Mouse (Mus musculus): ENCODE data around the gene Kank4. TPM values are rescaled to one million over a fixed set of nuclear protein-coding genes. Genes with fewer than 3 reads are reported as not detected.

Gene Kank4
- polyA plus RNA-seq, 1 experiment from 2014 or later, result 0.61 TPM

DNA sequence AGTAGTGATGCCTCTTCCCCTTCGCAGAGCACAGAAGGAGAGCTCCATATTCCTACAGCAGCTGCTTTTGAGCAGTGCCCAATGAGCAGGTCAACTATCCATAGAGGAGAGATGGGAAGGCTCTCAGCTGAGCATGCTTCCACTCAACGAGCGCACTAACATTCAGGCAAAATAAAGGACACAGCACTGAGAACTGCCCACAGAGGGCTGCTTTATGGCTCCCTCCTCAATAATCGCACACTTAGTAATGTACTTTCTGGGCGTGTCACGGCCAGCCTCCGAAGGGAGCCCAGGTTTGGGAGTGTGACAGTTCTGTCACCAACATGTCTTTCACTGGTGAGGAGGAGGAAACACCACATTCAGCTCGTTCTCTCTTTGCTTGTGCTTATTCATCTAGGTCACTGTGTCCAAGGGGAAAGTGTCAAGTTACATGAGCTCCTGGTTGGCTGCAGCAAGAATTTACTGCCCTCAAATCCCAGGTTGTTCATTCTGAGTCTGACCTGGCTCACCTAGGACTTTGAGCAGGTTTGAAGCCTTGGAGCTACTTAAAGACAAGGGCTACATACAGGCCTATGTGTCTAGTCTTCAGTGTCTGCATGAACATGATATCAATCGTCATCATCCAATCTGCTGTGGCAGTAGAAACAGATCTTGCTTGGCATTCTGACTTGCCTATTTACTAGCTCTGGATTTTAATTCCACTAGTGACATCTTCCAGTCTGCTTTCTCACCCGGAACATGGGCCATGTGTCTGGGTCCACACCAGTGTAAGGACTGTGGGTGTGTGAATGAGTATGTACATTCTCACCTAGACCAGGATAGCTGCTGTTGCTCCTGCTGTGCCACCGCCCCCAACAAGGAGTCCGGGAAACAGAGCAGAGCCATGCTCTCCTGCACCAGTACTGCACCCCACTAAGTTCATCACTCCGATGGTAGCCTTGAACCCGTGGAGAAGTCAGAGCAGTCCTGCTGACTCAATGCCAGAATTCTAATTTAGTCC lies 49.9 kb downstream of the Kank4 start:
- Histone ChIP-seq H3K4me1 (ENCODE audit: control insufficient read depth, insufficient read depth, low read depth, low read length) (no peaks in the 10 kb centered on the region), H3K27me3 (replicated peaks; ENCODE audit: control insufficient read depth, insufficient read depth, low read length) (no peaks in the 10 kb centered on the region), H3K4me3 (ENCODE audit: low read length) (no peak overlapping the region), H3K9me3 (ENCODE audit: control insufficient read depth, low read length) (peaks cover 3% of the 10 kb centered on the region; the same call in 1 of the 2 replicates), H3K36me3 (ENCODE audit: control insufficient read depth, insufficient read depth, low read length) (no peaks in the 10 kb centered on the region), H3K27ac (ENCODE audit: low read depth, low read length) (no peak overlapping the region), H3K9ac (ENCODE audit: low read depth, low read length) (no peak overlapping the region), H3K4me2 (ENCODE audit: low read length) (no peak overlapping the region)
- ATAC-seq, result no peak
- 85% methylated on average over 14 of the region's 14 CpGs for WGBS

- Histone ChIP-seq H3K27ac (ENCODE audit: low read depth, low read length) (peak overlapping the region; percentile 46; the same call in 1 of the 2 replicates), H3K36me3 (ENCODE audit: control insufficient read depth, insufficient read depth, low read length) (no peaks in the 10 kb centered on the region), H3K9me3 (ENCODE audit: control insufficient read depth, low read length) (no peaks in the 10 kb centered on the region), H3K4me1 (ENCODE audit: control insufficient read depth, insufficient read depth, low read depth, low read length) (peaks cover 9% of the 10 kb centered on the region), H3K4me3 (ENCODE audit: low read length) (no peak overlapping the region), H3K9ac (ENCODE audit: low read depth, low read length) (no peak overlapping the region), H3K27me3 (replicated peaks; ENCODE audit: control insufficient read depth, insufficient read depth, low read length) (no peaks in the 10 kb centered on the region), H3K4me2 (ENCODE audit: low read length) (no peak overlapping the region)
- WGBS, result 62% methylated on average over 3 of the region's 3 CpGs
- no peak for ATAC-seq
Observed at GRCm38 (mm10) chr4:98758872-98759518, 58.3 kb downstream of the Kank4 start.

- H3K4me3 ChIP-seq (ENCODE audit: low read length), result no peak overlapping the region
- peak; percentile 74 for ATAC-seq
- peaks cover 9% of the 10 kb centered on the region for H3K4me1 ChIP-seq (ENCODE audit: control insufficient read depth, insufficient read depth, low read depth, low read length)
- H3K9me3 ChIP-seq (ENCODE audit: control insufficient read depth, low read length), result no peaks in the 10 kb centered on the region
- H3K36me3 ChIP-seq (ENCODE audit: control insufficient read depth, insufficient read depth, low read length), result no peaks in the 10 kb centered on the region
- WGBS, result 32% methylated on average over 4 of the region's 4 CpGs
- no peak overlapping the region for H3K9ac ChIP-seq (ENCODE audit: low read depth, low read length)
- no peak overlapping the region for H3K4me2 ChIP-seq (ENCODE audit: low read length)
- peak overlapping the region; percentile 46 for H3K27ac ChIP-seq (ENCODE audit: low read depth, low read length)
- H3K27me3 ChIP-seq (replicated peaks; ENCODE audit: control insufficient read depth, insufficient read depth, low read length), result no peaks in the 10 kb centered on the region
Observed at GRCm38 (mm10) chr4:98758012-98758821, 59.1 kb downstream of the Kank4 start.

GRCm38 (mm10) chr4:98756141-98756540 lies 61.2 kb downstream of the Kank4 start:
- ATAC-seq, result no peak
- no peak overlapping the region for H3K4me3 ChIP-seq (ENCODE audit: low read length)
- peak overlapping the region; percentile 11; the same call in 1 of the 2 replicates for H3K9ac ChIP-seq (ENCODE audit: low read depth, low read length)

GRCm38 (mm10) chr4:98754456-98754855 lies 62.9 kb downstream of the Kank4 start:
- no peaks in the 10 kb centered on the region for H3K36me3 ChIP-seq (ENCODE audit: control insufficient read depth, insufficient read depth, low read length)
- no peak overlapping the region for H3K4me2 ChIP-seq (ENCODE audit: low read length)
- peaks cover 9% of the 10 kb centered on the region for H3K4me1 ChIP-seq (ENCODE audit: control insufficient read depth, insufficient read depth, low read depth, low read length)
- H3K27ac ChIP-seq (ENCODE audit: low read depth, low read length), result no peak overlapping the region
- ATAC-seq, result no peak
- H3K27me3 ChIP-seq (replicated peaks; ENCODE audit: control insufficient read depth, insufficient read depth, low read length), result no peaks in the 10 kb centered on the region
- no peak overlapping the region for H3K4me3 ChIP-seq (ENCODE audit: low read length)
- WGBS, result 69% methylated on average over 4 of the region's 4 CpGs
- no peaks in the 10 kb centered on the region for H3K9me3 ChIP-seq (ENCODE audit: control insufficient read depth, low read length)
- H3K9ac ChIP-seq (ENCODE audit: low read depth, low read length), result no peak overlapping the region

More at GRCm38 (mm10) chr4:98756141-98756540, 61.2 kb downstream of the Kank4 start:
- WGBS, result 21% methylated on average over 11 of the region's 11 CpGs
- H3K27me3 ChIP-seq (replicated peaks; ENCODE audit: control insufficient read depth, insufficient read depth, low read length), result no peaks in the 10 kb centered on the region
- H3K9me3 ChIP-seq (ENCODE audit: control insufficient read depth, low read length), result no peaks in the 10 kb centered on the region
- no peak overlapping the region for H3K4me2 ChIP-seq (ENCODE audit: low read length)
- H3K4me1 ChIP-seq (ENCODE audit: control insufficient read depth, insufficient read depth, low read depth, low read length), result peaks cover 9% of the 10 kb centered on the region
- no peaks in the 10 kb centered on the region for H3K36me3 ChIP-seq (ENCODE audit: control insufficient read depth, insufficient read depth, low read length)
- H3K27ac ChIP-seq (ENCODE audit: low read depth, low read length), result no peak overlapping the region

- no peak for ATAC-seq
- Histone ChIP-seq H3K4me3 (ENCODE audit: low read length) (no peak overlapping the region), H3K4me2 (ENCODE audit: low read length) (no peak overlapping the region), H3K27me3 (replicated peaks; ENCODE audit: control insufficient read depth, insufficient read depth, low read length) (no peaks in the 10 kb centered on the region), H3K9me3 (ENCODE audit: control insufficient read depth, low read length) (no peaks in the 10 kb centered on the region), H3K36me3 (ENCODE audit: control insufficient read depth, insufficient read depth, low read length) (no peaks in the 10 kb centered on the region), H3K4me1 (ENCODE audit: control insufficient read depth, insufficient read depth, low read depth, low read length) (no peaks in the 10 kb centered on the region), H3K27ac (ENCODE audit: low read depth, low read length) (no peak overlapping the region), H3K9ac (ENCODE audit: low read depth, low read length) (no peak overlapping the region)
- 24% methylated on average over 7 of the region's 7 CpGs for WGBS
Observed at GRCm38 (mm10) chr4:98743906-98744210, 73.5 kb downstream of the Kank4 start.

- ATAC-seq, result no peak
- Histone ChIP-seq H3K27ac (ENCODE audit: low read depth, low read length) (no peak overlapping the region), H3K36me3 (ENCODE audit: control insufficient read depth, insufficient read depth, low read length) (no peaks in the 10 kb centered on the region), H3K4me2 (ENCODE audit: low read length) (no peak overlapping the region), H3K9ac (ENCODE audit: low read depth, low read length) (no peak overlapping the region), H3K4me3 (ENCODE audit: low read length) (no peak overlapping the region), H3K27me3 (replicated peaks; ENCODE audit: control insufficient read depth, insufficient read depth, low read length) (no peaks in the 10 kb centered on the region), H3K4me1 (ENCODE audit: control insufficient read depth, insufficient read depth, low read depth, low read length) (no peaks in the 10 kb centered on the region), H3K9me3 (ENCODE audit: control insufficient read depth, low read length) (no peaks in the 10 kb centered on the region)
- WGBS, result 66% methylated on average over 3 of the region's 3 CpGs
Observed at GRCm38 (mm10) chr4:98743209-98743905, 74.0 kb downstream of the Kank4 start.

DNA sequence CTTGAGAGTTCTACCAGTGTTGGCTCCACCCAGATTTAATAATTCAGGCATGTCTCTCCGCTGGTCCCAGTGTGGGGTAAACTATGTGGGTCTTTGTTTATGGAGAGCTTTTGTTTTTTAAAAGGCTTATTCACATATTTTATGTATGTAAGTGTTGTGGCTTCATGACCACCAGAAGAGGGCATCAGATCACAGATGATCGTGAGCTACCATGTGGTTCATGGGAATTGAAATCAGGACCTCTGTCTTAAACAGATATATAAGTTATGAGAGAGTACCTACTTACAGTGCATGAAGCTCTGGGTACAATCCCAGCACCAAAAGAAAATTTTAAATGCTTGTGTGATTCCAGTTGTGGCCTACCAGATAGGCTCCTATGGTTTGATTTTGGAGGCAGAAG lies 77.6 kb downstream of the Kank4 start:
- Histone ChIP-seq H3K27me3 (replicated peaks; ENCODE audit: control insufficient read depth, insufficient read depth, low read length) (no peaks in the 10 kb centered on the region), H3K36me3 (ENCODE audit: control insufficient read depth, insufficient read depth, low read length) (no peaks in the 10 kb centered on the region), H3K9ac (ENCODE audit: low read depth, low read length) (no peak overlapping the region), H3K9me3 (ENCODE audit: control insufficient read depth, low read length) (no peaks in the 10 kb centered on the region), H3K4me3 (ENCODE audit: low read length) (no peak overlapping the region), H3K4me1 (ENCODE audit: control insufficient read depth, insufficient read depth, low read depth, low read length) (no peaks in the 10 kb centered on the region), H3K4me2 (ENCODE audit: low read length) (no peak overlapping the region), H3K27ac (ENCODE audit: low read depth, low read length) (no peak overlapping the region)
- ATAC-seq, result peak; percentile 48; the same call in 1 of the 2 replicates
- 33% methylated on average over 2 of the region's 2 CpGs for WGBS
